Mouse (Mus musculus) embryonic fibroblast, embryonic 13.5 days (primary cell): ENCODE data around the gene Coq8a. TPM values are rescaled to one million over a fixed set of nuclear protein-coding genes. Genes with fewer than 3 reads are reported as not detected.

Experiments used
- H3K27ac ChIP-seq: 2 replicates; pipeline ENCODE4 v1.5.1; 2012; ENCODE audit warnings: low read length, control low read depth, inconsistent platforms; ENCODE audit not compliant: insufficient read depth
- H3K4me1 ChIP-seq: 2 replicates; pipeline ENCODE4 v1.6.1; 2011; ENCODE audit warnings: low read length; ENCODE audit not compliant: control insufficient read depth, insufficient read depth
- H3K4me3 ChIP-seq: 2 replicates; pipeline ENCODE4 v1.5.1; 2011; ENCODE audit warnings: mild to moderate bottlenecking, control low read depth, low read length; ENCODE audit not compliant: insufficient read depth
- CTCF ChIP-seq: IDR thresholded peaks from 2 replicates; pipeline ENCODE4 v1.5.1; 2011; ENCODE audit warnings: mild to moderate bottlenecking, control low read depth, low read length, moderate library complexity, borderline replicate concordance; ENCODE audit not compliant: insufficient read depth
- POLR2A ChIP-seq: IDR thresholded peaks from 2 replicates; pipeline ENCODE4 v1.6.1; 2011; ENCODE audit warnings: low read depth, mild to moderate bottlenecking, control low read depth, low read length, moderate library complexity
- polyA plus RNA-seq: library from polyadenylated mRNA; stranded (reverse); fragments of >200 nt; gene quantifications from 2 replicates; pipeline ENCODE4 v1.2.4, GENCODE M21; 2011; ENCODE audit warnings: low read depth; ENCODE audit not compliant: missing spikeins, insufficient read length

Gene Coq8a
- polyA plus RNA-seq, 1 experiment, result 3.3 TPM

GRCm38 (mm10) chr1:180191651-180192220 is 7.7 kb downstream of the Coq8a start:
- H3K27ac ChIP-seq, result no peak overlapping the region
- 0 out of 2 replicates have a peak, but pooled peaks cover 3% of the 10 kb centered on the region for H3K4me1 ChIP-seq
- TF ChIP-seq POLR2A, result no peak
- TF ChIP-seq CTCF, result no peak
- H3K4me3 ChIP-seq, result no peak overlapping the region

GRCm38 (mm10) chr1:180191112-180191511 is 8.3 kb downstream of the Coq8a start:
- H3K27ac ChIP-seq, result no peak overlapping the region
- 0 out of 2 replicates have a peak, but pooled peaks cover 3% of the 10 kb centered on the region for H3K4me1 ChIP-seq
- no peak overlapping the region for H3K4me3 ChIP-seq
- TF ChIP-seq CTCF, result no peak
- TF ChIP-seq POLR2A, result no peak

DNA sequence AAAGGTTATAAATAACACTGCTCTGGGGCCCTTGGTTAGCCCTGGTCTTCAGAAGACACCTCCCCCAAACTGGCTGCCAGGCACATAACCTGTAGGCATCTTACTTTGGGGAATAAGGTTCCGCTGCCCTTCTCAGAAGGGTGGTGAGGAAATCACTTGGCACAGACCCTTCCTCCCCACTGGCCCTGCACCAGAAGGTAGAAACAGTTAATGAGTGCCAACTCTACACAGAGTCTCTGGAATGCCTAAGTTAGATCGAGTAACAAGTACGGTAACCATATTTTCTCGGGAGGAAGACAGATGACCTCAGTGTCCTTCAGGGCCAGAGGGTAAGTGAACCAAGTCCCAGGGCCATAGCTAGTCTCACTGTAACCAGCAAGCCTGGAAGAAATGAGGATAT is 10.5 kb downstream of the Coq8a start:
- Histone ChIP-seq H3K4me1 (no peaks in the 10 kb centered on the region), H3K27ac (no peak overlapping the region), H3K4me3 (no peak overlapping the region)
- TF ChIP-seq CTCF (no peak), POLR2A (no peak)

DNA sequence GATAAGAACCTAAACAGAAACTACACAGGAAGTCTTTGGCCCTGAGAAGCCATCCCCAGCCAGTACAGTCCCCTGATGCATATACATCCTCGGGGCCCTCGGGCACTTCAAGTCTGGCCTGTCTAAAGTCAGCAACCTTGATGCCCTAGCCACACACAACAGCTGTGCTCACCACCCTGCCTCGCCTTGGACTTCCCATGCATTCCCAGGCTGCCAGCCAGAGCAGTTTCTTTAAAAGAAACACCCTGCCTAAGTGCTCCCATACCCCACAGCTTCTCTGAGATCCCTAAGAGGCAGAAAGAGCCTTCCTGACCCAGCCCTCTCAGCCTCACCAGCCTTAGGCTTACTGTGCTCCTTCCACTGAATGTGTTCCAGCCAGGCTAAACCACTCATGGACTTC is 13.0 kb downstream of the Coq8a start:
- no peak overlapping the region for H3K27ac ChIP-seq
- no peak overlapping the region for H3K4me3 ChIP-seq
- no peak for TF ChIP-seq CTCF
- no peak for TF ChIP-seq POLR2A
- no peaks in the 10 kb centered on the region for H3K4me1 ChIP-seq

DNA sequence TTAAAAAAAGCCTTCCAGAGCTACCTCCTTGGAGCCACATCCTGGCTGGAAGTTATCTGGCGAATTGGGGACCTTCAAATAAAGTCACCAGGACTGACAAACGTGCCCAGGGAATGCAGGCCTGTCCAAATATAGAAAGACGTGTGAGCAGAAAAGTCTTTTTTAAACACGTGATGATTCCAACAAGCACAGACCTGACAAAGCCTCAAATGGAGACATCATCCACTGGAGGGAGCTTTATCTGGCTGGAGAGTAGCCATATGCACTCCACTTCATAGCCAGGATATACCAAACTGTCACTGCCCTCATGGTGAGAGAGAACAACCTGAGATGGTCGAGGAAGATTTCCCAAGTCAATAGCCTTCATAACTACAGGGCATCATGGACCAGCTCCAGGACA is 13.5 kb downstream of the Coq8a start:
- Histone ChIP-seq H3K4me3 (no peak overlapping the region), H3K27ac (no peak overlapping the region), H3K4me1 (no peaks in the 10 kb centered on the region)
- TF ChIP-seq CTCF (no peak), POLR2A (no peak)

DNA sequence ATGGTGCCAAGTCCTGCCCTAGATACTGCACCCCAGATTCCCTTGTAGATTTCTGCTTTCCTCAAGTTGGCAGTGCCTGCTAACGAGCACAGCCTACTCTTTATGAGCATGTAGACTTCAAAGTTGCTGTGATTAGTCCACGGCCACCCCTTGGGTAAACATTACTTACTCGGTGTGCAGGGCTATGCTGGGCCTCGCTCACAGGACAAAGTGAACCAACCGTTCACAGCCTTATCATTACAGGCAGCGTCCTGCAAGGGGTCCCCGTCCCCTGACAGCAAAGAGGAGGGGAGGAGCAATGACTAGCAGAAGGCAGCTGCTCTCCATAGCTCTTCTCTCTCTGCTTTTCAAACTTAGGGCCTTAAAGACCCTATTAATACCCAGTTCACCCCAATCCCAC is 14.6 kb downstream of the Coq8a start:
- Histone ChIP-seq H3K4me1 (no peaks in the 10 kb centered on the region), H3K27ac (no peak overlapping the region), H3K4me3 (no peak overlapping the region)
- TF ChIP-seq CTCF (no peak), POLR2A (no peak)

DNA sequence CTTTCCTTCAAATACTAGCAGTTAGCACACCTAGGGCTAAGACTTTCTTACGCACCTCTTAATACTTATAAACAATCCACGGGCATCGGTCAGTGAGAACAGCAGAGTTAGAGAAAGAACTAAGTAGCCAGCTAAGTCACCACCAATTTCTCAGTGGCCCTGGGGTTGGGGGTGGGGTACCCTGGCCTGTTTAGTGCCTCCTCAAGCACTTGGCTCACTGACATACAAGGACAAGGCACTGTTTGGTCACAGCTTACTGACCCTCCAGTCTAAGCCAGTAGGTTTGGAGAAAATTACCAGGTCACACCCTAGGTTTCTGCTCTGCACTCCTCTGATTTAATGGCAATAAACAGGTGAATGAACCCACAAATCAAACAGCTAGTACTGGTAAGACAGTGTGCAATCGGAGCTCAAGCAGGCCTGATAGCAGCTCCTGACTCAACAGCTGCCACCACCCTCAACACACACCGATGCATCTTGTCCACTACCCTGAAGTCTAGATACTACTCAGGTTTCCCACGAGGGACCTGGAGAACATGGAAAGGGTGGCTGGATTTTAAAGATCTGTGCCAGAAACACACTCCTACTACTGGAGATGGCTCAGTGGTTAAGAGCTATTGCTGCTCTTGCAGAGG is 15.8 kb downstream of the Coq8a start:
- H3K27ac ChIP-seq, result no peak overlapping the region
- H3K4me1 ChIP-seq, result no peaks in the 10 kb centered on the region
- TF ChIP-seq POLR2A, result no peak
- H3K4me3 ChIP-seq, result no peak overlapping the region

GRCm38 (mm10) chr1:180182731-180183130 is 16.7 kb downstream of the Coq8a start:
- TF ChIP-seq POLR2A (no peak), CTCF (no peak)
- Histone ChIP-seq H3K27ac (no peak overlapping the region), H3K4me1 (no peaks in the 10 kb centered on the region), H3K4me3 (no peak overlapping the region)

GRCm38 (mm10) chr1:180181966-180182319 is 17.5 kb downstream of the Coq8a start:
- H3K4me1 ChIP-seq, result no peaks in the 10 kb centered on the region
- no peak overlapping the region for H3K4me3 ChIP-seq
- TF ChIP-seq CTCF (no peak), POLR2A (no peak)
- no peak overlapping the region for H3K27ac ChIP-seq

DNA sequence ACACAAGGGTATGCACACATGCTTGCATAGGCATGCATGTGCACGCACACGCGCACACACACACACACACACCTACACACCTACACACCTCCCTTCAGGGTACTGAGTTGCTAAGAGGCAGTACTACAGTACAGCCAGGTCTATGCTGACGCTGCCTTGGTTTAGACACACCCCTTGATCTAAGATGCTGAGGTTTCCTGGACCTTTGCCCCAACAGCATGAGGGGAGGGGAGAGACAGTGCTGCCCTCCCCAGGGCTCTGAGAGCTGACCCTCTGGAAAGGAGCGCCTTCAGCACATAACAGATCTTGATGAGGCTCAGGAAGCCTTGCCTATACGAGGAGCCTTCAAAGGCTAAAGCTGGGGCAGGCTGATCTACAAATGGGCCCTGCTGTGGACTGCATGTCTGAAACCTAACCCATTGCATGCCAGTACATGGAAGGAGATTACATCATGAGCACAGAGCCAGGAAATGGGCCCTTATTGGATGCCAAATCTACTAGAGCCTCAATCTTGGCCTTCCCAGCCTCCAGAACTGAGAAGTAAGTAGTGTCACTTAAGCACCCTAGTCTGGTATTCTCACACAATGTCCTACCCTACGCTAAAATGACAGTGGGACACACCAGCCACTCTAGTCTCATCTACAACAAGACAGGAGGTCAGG is 18.0 kb downstream of the Coq8a start:
- no peak for TF ChIP-seq POLR2A
- no peak for TF ChIP-seq CTCF
- Histone ChIP-seq H3K4me1 (no peaks in the 10 kb centered on the region), H3K27ac (no peak overlapping the region), H3K4me3 (no peak overlapping the region)
